Mouse (Mus musculus) adrenal gland, adult 2 months (tissue): ENCODE measurements around the gene Ndufs2. TPM values are rescaled to one million over a fixed set of nuclear protein-coding genes. Genes with fewer than 3 reads are reported as not detected.

Source experiments
- DNase-seq: peaks from one replicate; pipeline ENCODE4 v3.0.0; 2021
- polyA plus RNA-seq: library from polyadenylated mRNA; depleted of rRNA; stranded (reverse); fragments of >200 nt; gene quantifications from 2 replicates; pipeline ENCODE4 v1.2.3, GENCODE M21; 2012; rRNA removed
- total RNA-seq, 2 experiments: library from RNA; stranded (reverse); gene quantifications; 2 replicates each; pipeline ENCODE4 v1.2.3; 2021

The Ndufs2 gene
- total and polyA plus RNA-seq, 3 experiments, result 210 to 829 (median 558) TPM

GRCm38 (mm10) chr1:171195887-171196397, 55.2 kb downstream of the Ndufs2 start, which contains the start of gene Pcp4l1:
Pcp4l1 (minus strand) TSS chr1:171196268.
- peak; percentile 77 for DNase-seq

- DNase-seq, result peak; percentile 23
These were observed 56.0 kb downstream of the Ndufs2 start for GRCm38 (mm10) chr1:171195046-171195822.

- DNase-seq, result no peak
These were observed 57.0 kb downstream of the Ndufs2 start for GRCm38 (mm10) chr1:171193911-171194830.

DNA sequence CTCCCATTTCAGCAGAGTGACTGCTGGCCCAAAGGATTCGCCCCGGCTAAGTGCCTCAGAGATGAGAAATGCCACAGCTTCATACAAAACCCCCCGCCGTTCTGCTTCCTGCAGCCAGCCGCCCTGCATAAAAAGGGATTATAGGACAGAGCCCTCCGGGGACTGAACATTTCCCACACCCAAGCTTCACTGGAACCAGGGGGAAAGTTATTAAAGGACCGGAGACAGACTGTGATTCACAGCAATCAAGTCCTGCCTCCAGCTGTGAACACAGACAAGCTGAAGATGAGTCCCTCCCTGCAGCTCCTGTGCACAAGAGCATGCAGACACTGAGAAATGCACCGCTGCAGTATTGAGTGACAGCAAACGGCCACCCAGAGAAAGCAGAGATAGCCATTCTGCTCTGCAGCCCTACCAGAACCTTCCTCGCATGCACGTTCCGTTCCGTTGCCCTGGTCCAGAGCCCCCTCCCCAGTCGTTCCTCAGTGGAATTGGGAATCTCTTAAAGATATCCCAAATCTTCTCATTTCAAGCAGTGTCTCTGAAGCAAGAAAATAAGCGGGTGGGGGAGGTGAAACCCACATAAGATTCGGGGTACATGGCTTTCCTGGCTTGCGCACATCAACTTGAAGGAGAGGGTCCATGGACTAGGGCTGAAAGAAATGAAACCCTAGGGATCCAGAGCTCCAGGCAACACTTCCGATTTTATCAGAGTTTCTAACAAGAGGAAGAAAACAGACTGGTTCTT, 57.9 kb downstream of the Ndufs2 start:
- peak; percentile 41 for DNase-seq

GRCm38 (mm10) chr1:171192283-171192682, 58.9 kb downstream of the Ndufs2 start:
- peak; percentile 30 for DNase-seq

- DNase-seq, result no peak
These were observed 60.4 kb downstream of the Ndufs2 start for GRCm38 (mm10) chr1:171190832-171191231.

GRCm38 (mm10) chr1:171189476-171190114, 61.6 kb downstream of the Ndufs2 start:
- DNase-seq, result peak; percentile 28

GRCm38 (mm10) chr1:171189046-171189445, 62.1 kb downstream of the Ndufs2 start:
- peak; percentile 38 for DNase-seq

GRCm38 (mm10) chr1:171187851-171188700, 63.1 kb downstream of the Ndufs2 start:
- DNase-seq, result no peak

DNA sequence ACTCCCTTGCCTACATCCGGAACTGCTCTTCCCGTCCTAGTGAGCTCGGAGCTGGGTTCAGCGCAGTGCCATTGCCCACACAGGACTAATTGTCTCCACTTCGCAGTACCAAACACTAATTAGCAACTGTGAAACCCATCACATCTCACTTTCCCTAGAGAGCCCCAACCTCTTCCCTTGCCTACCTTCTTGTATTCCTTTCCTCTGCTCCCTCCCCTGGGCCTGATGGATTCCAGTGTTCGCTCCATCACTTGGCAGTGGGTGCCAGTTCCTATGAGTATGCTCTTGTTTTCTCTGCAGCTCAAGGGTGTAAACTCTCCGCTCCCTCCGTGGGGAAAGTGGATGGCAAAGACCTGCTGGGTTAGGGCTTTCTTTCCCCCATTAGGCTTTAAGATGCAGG, 65.5 kb downstream of the Ndufs2 start:
- DNase-seq, result no peak

Other genes with a start within 250 kb of the Ndufs2 start
- 1 to 10 TPM; 5.1 to 6.9 TPM for gene Fcgr4, start 232.5 kb downstream of the Ndufs2 start, total RNA-seq
- 1.6 and 2.0 TPM in 2 replicates for gene Fcgr4, start 232.5 kb downstream of the Ndufs2 start, polyA plus RNA-seq
- gene Fcgr3, start 186.5 kb downstream of the Ndufs2 start, total RNA-seq, result 10 to 100 TPM; 16.4 to 17.7 TPM
- 5.4 and 5.5 TPM in 2 replicates for gene Fcgr3, start 186.5 kb downstream of the Ndufs2 start, polyA plus RNA-seq
- 1 to 10 TPM; 2.7 to 3.1 TPM for gene Cfap126, start 137.5 kb downstream of the Ndufs2 start, total RNA-seq
- 2.2 and 3.1 TPM in 2 replicates for gene Cfap126, start 137.5 kb downstream of the Ndufs2 start, polyA plus RNA-seq
- gene Sdhc, start 100.8 kb downstream of the Ndufs2 start, total RNA-seq, result 100 to 1,000 TPM; 415 to 526 TPM
- gene Sdhc, start 100.8 kb downstream of the Ndufs2 start, polyA plus RNA-seq, result 125 and 156 TPM in 2 replicates
- 1 to 10 TPM in 1 of 2 experiments, under 1 TPM in 1; 0.49 to 1.5 TPM for gene Mpz, start 100.7 kb downstream of the Ndufs2 start, total RNA-seq
- 1.7 and 5.1 TPM in 2 replicates for gene Mpz, start 100.7 kb downstream of the Ndufs2 start, polyA plus RNA-seq
- gene Pcp4l1, start 55.1 kb downstream of the Ndufs2 start, total RNA-seq, result 10 to 100 TPM; 42.6 to 54.7 TPM
- 68.9 and 73.5 TPM in 2 replicates for gene Pcp4l1, start 55.1 kb downstream of the Ndufs2 start, polyA plus RNA-seq
- gene Nr1i3, start 37.4 kb downstream of the Ndufs2 start, total RNA-seq, result under 1 TPM in 1 of 2 experiments, not detected in 1; 0.40 TPM
- not detected in 2 replicates for gene Nr1i3, start 37.4 kb downstream of the Ndufs2 start, polyA plus RNA-seq
- 10 to 100 TPM; 34.4 to 63.1 TPM for gene Tomm40l, start 28.9 kb downstream of the Ndufs2 start, total RNA-seq
- gene Tomm40l, start 28.9 kb downstream of the Ndufs2 start, polyA plus RNA-seq, result 37.2 and 45.3 TPM in 2 replicates
- gene Apoa2, start 26.3 kb downstream of the Ndufs2 start, total RNA-seq, result 10 to 100 TPM in 1 of 2 experiments, 1 to 10 TPM in 1; 4.5 to 48.6 TPM
- gene Apoa2, start 26.3 kb downstream of the Ndufs2 start, polyA plus RNA-seq, result 7.8 TPM in 1 of 2 replicates, not detected in the other
- gene Fcer1g, start 17.0 kb downstream of the Ndufs2 start, total RNA-seq, result 10 to 100 TPM; 22.9 to 31.2 TPM
- gene Fcer1g, start 17.0 kb downstream of the Ndufs2 start, polyA plus RNA-seq, result 56.0 and 66.2 TPM in 2 replicates
- gene Adamts4, start 967 bp downstream of the Ndufs2 start, total RNA-seq, result 1 to 10 TPM; 1.1 to 1.3 TPM
- gene Adamts4, start 967 bp downstream of the Ndufs2 start, polyA plus RNA-seq, result 1.7 and 2.8 TPM in 2 replicates
- 10 to 100 TPM; 30.3 to 33.4 TPM for gene B4galt3, start 18.9 kb upstream of the Ndufs2 start, total RNA-seq
- 53.0 and 56.7 TPM in 2 replicates for gene B4galt3, start 18.9 kb upstream of the Ndufs2 start, polyA plus RNA-seq
- 10 to 100 TPM; 28.6 to 32.2 TPM for gene Ppox, start 29.8 kb upstream of the Ndufs2 start, total RNA-seq
- gene Ppox, start 29.8 kb upstream of the Ndufs2 start, polyA plus RNA-seq, result 44.2 and 55.0 TPM in 2 replicates
- gene Usp21, start 36.6 kb upstream of the Ndufs2 start, total RNA-seq, result 10 to 100 TPM; 37.5 to 44.9 TPM
- gene Usp21, start 36.6 kb upstream of the Ndufs2 start, polyA plus RNA-seq, result 61.3 and 61.5 TPM in 2 replicates
- gene Ufc1, start 43.6 kb upstream of the Ndufs2 start, total RNA-seq, result 100 to 1,000 TPM; 121 to 170 TPM
- gene Ufc1, start 43.6 kb upstream of the Ndufs2 start, polyA plus RNA-seq, result 19.9 and 20.1 TPM in 2 replicates
- gene Dedd, start 77.8 kb upstream of the Ndufs2 start, total RNA-seq, result 10 to 100 TPM; 31.7 to 33.5 TPM
- gene Dedd, start 77.8 kb upstream of the Ndufs2 start, polyA plus RNA-seq, result 19.9 and 20.0 TPM in 2 replicates
- gene Nit1, start 94.3 kb upstream of the Ndufs2 start, total RNA-seq, result 10 to 100 TPM; 82.6 to 92.9 TPM
- 70.1 and 74.7 TPM in 2 replicates for gene Nit1, start 94.3 kb upstream of the Ndufs2 start, polyA plus RNA-seq
- 100 to 1,000 TPM; 154 TPM for gene Pfdn2, start 94.3 kb upstream of the Ndufs2 start, total RNA-seq
- gene Pfdn2, start 94.3 kb upstream of the Ndufs2 start, polyA plus RNA-seq, result 3.5 and 4.0 TPM in 2 replicates
- gene Klhdc9, start 109.4 kb upstream of the Ndufs2 start, total RNA-seq, result 1 to 10 TPM; 1.1 to 3.8 TPM
- 3.3 and 4.3 TPM in 2 replicates for gene Klhdc9, start 109.4 kb upstream of the Ndufs2 start, polyA plus RNA-seq
- under 1 TPM; 0.09 to 0.14 TPM for gene Nectin4, start 118.7 kb upstream of the Ndufs2 start, total RNA-seq
- 0.20 and 0.21 TPM in 2 replicates for gene Nectin4, start 118.7 kb upstream of the Ndufs2 start, polyA plus RNA-seq
- 1 to 10 TPM; 2.7 to 4.1 TPM for gene Arhgap30, start 137.6 kb upstream of the Ndufs2 start, total RNA-seq
- gene Arhgap30, start 137.6 kb upstream of the Ndufs2 start, polyA plus RNA-seq, result 2.3 and 2.6 TPM in 2 replicates
- 10 to 100 TPM; 50.9 to 68.8 TPM for gene Usf1, start 159.9 kb upstream of the Ndufs2 start, total RNA-seq
- 71.6 and 85.0 TPM in 2 replicates for gene Usf1, start 159.9 kb upstream of the Ndufs2 start, polyA plus RNA-seq
- gene Tstd1, start 167.5 kb upstream of the Ndufs2 start, total RNA-seq, result 1 to 10 TPM; 3.0 to 5.0 TPM
- 0.49 and 0.99 TPM in 2 replicates for gene Tstd1, start 167.5 kb upstream of the Ndufs2 start, polyA plus RNA-seq
- gene F11r, start 186.1 kb upstream of the Ndufs2 start, total RNA-seq, result 10 to 100 TPM; 29.7 to 45.8 TPM
- gene F11r, start 186.1 kb upstream of the Ndufs2 start, polyA plus RNA-seq, result 23.5 and 25.1 TPM in 2 replicates